Mouse (Mus musculus) cortical plate, adult 2 months (tissue): Measurements from ENCODE around the gene 4931409K22Rik.

Experiments used
- CTCF ChIP-seq: fragments of 200-500 bp; IDR thresholded peaks from 2 replicates; pipeline ENCODE4 v1.5.1; 2011; ENCODE audit warnings: mild to moderate bottlenecking, control low read depth, low read length; ENCODE audit not compliant: insufficient read depth; ENCODE audit errors: extremely low read depth
- POLR2A ChIP-seq: fragments of 200-500 bp; IDR thresholded peaks from 2 replicates; pipeline ENCODE4 v1.6.1; 2011; ENCODE audit warnings: mild to moderate bottlenecking, low read length, control low read depth; ENCODE audit not compliant: insufficient read depth; ENCODE audit errors: extremely low read depth

- TF ChIP-seq CTCF = no peak
- TF ChIP-seq POLR2A = no peak
Measured at GRCm38 (mm10) chr5:24541144-24541569, 15.5 kb downstream of the 4931409K22Rik start.
